ENCODE assay signal across 7 mouse cellular contexts in the genomic region with DNA sequence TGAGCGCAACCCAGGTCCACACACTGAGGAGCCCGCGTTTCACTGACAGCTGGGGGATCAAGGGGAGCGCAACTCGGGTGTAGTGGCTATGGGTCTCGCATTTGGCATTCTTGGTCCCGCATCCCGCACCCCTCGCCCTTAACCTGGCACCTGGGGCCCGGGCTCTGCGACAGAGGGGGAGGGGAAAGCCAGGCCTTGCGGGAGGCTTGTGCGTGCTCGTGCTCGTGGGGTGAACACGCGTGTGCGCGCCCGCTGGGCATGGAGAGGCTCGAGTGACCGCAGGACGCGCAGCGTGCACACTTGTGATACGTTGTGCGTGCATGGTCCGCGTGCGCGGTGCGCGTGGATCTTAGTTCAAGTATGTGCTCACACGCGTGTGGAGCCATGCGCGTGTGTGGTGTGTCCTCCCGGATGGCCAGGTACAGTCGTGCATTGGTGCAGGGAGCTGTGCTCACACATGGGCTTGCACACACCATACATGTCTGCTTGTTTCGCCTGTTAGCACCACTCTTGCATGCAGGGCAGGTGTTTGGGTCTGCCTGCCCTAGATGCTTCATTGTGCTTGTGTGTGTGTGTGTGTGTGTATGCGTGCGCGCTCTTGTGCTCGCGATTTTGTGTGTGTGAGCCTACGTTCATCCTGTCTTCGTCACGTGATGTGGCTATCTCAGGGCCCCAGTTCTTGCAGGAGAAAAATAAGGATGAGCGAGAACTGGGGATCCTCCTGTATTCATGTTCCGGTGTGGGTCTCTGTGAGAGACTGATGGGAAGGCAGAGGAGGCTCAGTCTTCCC. TPM values are rescaled to one million over a fixed set of nuclear protein-coding genes. Genes with fewer than 3 reads are reported as not detected.
DNase-seq lines count a peak whose midpoint lies in the region; ATAC-seq and TF ChIP-seq lines count a peak whose summit lies in the region.

No protein-coding gene starts in this region.

- peak overlapping the region in 1 of 2 experiments; percentile 62; a peak in 1 of 4 replicates for H3K27ac ChIP-seq in heart, embryonic 14.5 days (replicated peaks in 1 of 2; ENCODE audit: control insufficient read depth in 1 of 2, insufficient read depth in 1 of 2, low read depth in 2 of 2, low read length in 2 of 2)
- H3K27ac ChIP-seq in liver, postnatal 0 days (ENCODE audit: low read depth) = peak overlapping the region; percentile 66

- H3K4me3 ChIP-seq in G1E (ENCODE audit: low read depth, low read length) = peak overlapping the region; percentile 86
- H3K4me3 ChIP-seq in heart, embryonic 14.5 days (ENCODE audit: control insufficient read depth in 1 of 2, insufficient read depth in 1 of 2, low read depth in 1 of 2, low read length in 2 of 2) = peak overlapping the region; percentile 57 to 74
- H3K4me3 ChIP-seq in liver, postnatal 0 days (ENCODE audit: low read depth, low read length) = peak overlapping the region; percentile 73

- H3K9ac ChIP-seq in heart, embryonic 14.5 days (ENCODE audit: low read length) = peak overlapping the region; percentile 86
- H3K9ac ChIP-seq in liver, postnatal 0 days (replicated peaks) = peak overlapping the region; percentile 77

- no peaks in the 10 kb centered on the region for H3K9me3 ChIP-seq in G1E (replicated peaks)
- H3K9me3 ChIP-seq in heart, embryonic 14.5 days (ENCODE audit: control insufficient read depth, low read length) = no peaks in the 10 kb centered on the region
- H3K9me3 ChIP-seq in liver, postnatal 0 days (ENCODE audit: low read length) = no peaks in the 10 kb centered on the region

- WGBS in heart, embryonic 14.5 days = 13% methylated on average over 50 of the region's 50 CpGs
- 12% methylated on average over 50 of the region's 50 CpGs for WGBS in liver, postnatal 0 days (ENCODE audit: insufficient replicate concordance)

- TF ChIP-seq EP300 in liver, postnatal 0 days (IDR thresholded peaks at IDR 0.05; ENCODE audit: low read depth) = no peak

- H3K36me3 ChIP-seq in G1E (replicated peaks) = peaks cover 51% of the 10 kb centered on the region
- peaks cover 29% of the 10 kb centered on the region for H3K36me3 ChIP-seq in heart, embryonic 14.5 days (ENCODE audit: control insufficient read depth, insufficient read depth, low read length)
- H3K36me3 ChIP-seq in liver, postnatal 0 days (replicated peaks; ENCODE audit: insufficient read depth, low read length) = peaks cover 11% of the 10 kb centered on the region

- peaks cover 75% of the 10 kb centered on the region for H3K4me1 ChIP-seq in G1E (ENCODE audit: insufficient read depth, low read depth, low read length)
- H3K4me1 ChIP-seq in heart, embryonic 14.5 days (ENCODE audit: control insufficient read depth in 2 of 2, insufficient read depth in 2 of 2, low read length in 2 of 2) = peaks cover 17 to 40% of the 10 kb centered on the region in 2 experiments
- H3K4me1 ChIP-seq in liver, postnatal 0 days (ENCODE audit: insufficient read depth) = peaks cover 35% of the 10 kb centered on the region

- peak; percentile 70 for DNase-seq in CD4-positive helper T cell, adult 2 months (ENCODE audit: low read depth, low spot score)
- no peak for DNase-seq in G1E (ENCODE audit: low spot score)
- peak; percentile 89 to 92 for DNase-seq in cerebellum, postnatal 14 days
- DNase-seq in kidney, postnatal 4 days = peak; percentile 75 to 83
- DNase-seq in liver, postnatal 0 days = peak; percentile 68
- DNase-seq in right cerebral cortex, adult 2 months (ENCODE audit: low spot score in 2 of 2) = peak; percentile 75 to 83

- no peak for TF ChIP-seq CTCF in G1E (IDR thresholded peaks at IDR 0.05; ENCODE audit: low read depth, low read length)
- no peak for TF ChIP-seq CTCF in liver, postnatal 0 days (IDR thresholded peaks at IDR 0.05; ENCODE audit: low read depth)

- no peak for ATAC-seq in G1E (ENCODE audit: extremely low read depth, insufficient number of reproducible peaks, low FRiP score, poor library complexity, severe bottlenecking)
- ATAC-seq in heart, embryonic 14.5 days (ENCODE audit: insufficient number of reproducible peaks, insufficient read depth, low FRiP score, low read depth) = 0 out of 2 replicates have a peak, but pooled peaks have one; percentile 9
- ATAC-seq in liver, postnatal 0 days = peak; percentile 42

- peak overlapping the region; percentile 97 for H3K4me2 ChIP-seq in heart, embryonic 14.5 days (ENCODE audit: low read length)
- peak overlapping the region; percentile 94 for H3K4me2 ChIP-seq in liver, postnatal 0 days (ENCODE audit: low read depth, low read length)

- H3K27me3 ChIP-seq in G1E (ENCODE audit: insufficient read depth, low read length) = peaks cover 4% of the 10 kb centered on the region
- peaks cover 5% of the 10 kb centered on the region for H3K27me3 ChIP-seq in heart, embryonic 14.5 days (ENCODE audit: control insufficient read depth, insufficient read depth, low read length)
- H3K27me3 ChIP-seq in liver, postnatal 0 days (ENCODE audit: insufficient read depth, low read length) = no peaks in the 10 kb centered on the region

RNA-seq across cellular contexts. Expression of gene Rab3a, which starts 0.6 kb away (rescaled TPM):
- 11.2 and 11.4 TPM in 2 replicates for total RNA-seq in G1E (2014; fragmentation: Nextera tagmentation)
- 4.6 and 7.0 TPM in 2 replicates for total RNA-seq in G1E (2017)
- 10.8 and 15.4 TPM in 2 replicates for polyA plus RNA-seq in G1E (2012)
- polyA plus RNA-seq in heart, embryonic 14.5 days (2014; fragmentation: Nextera tagmentation; extraction: Ambion mirVana) = 24.1 and 25.7 TPM in 2 replicates
- 3.2 and 3.3 TPM in 2 replicates for polyA plus RNA-seq in liver, postnatal 0 days (2015; fragmentation: Nextera tagmentation; extraction: Ambion mirVana)

RNA-seq across cellular contexts. Expression of gene Mpv17l2, which starts 5.7 kb away (rescaled TPM):
- total RNA-seq in G1E (2014; fragmentation: Nextera tagmentation) = 63.1 and 67.1 TPM in 2 replicates
- 13.5 and 13.9 TPM in 2 replicates for total RNA-seq in G1E (2017)
- polyA plus RNA-seq in G1E (2012) = 89.1 and 101 TPM in 2 replicates
- 44.0 and 47.4 TPM in 2 replicates for polyA plus RNA-seq in heart, embryonic 14.5 days (2014; fragmentation: Nextera tagmentation; extraction: Ambion mirVana)
- 36.3 and 39.9 TPM in 2 replicates for polyA plus RNA-seq in liver, postnatal 0 days (2015; fragmentation: Nextera tagmentation; extraction: Ambion mirVana)

RNA-seq across cellular contexts. Expression of gene Pik3r2, which starts 21.4 kb away (rescaled TPM):
- total RNA-seq in G1E (2014; fragmentation: Nextera tagmentation) (7.1 and 16.3 TPM in 2 replicates), G1E (2017) (11.8 and 13.3 TPM in 2 replicates)
- polyA plus RNA-seq in G1E (2012) = 55.0 and 68.8 TPM in 2 replicates
- polyA plus RNA-seq in heart, embryonic 14.5 days (2014; fragmentation: Nextera tagmentation; extraction: Ambion mirVana) = 23.1 and 26.7 TPM in 2 replicates
- polyA plus RNA-seq in liver, postnatal 0 days (2015; fragmentation: Nextera tagmentation; extraction: Ambion mirVana) = 8.9 and 9.0 TPM in 2 replicates

RNA-seq across cellular contexts. Expression of gene Pde4c, which starts 31.5 kb away (rescaled TPM):
- 0.83 TPM in 1 of 2 replicates, not detected in the other for total RNA-seq in G1E (2014; fragmentation: Nextera tagmentation)
- 0.22 TPM in 1 of 2 replicates, not detected in the other for total RNA-seq in G1E (2017)
- 0.41 and 0.95 TPM in 2 replicates for polyA plus RNA-seq in G1E (2012)
- polyA plus RNA-seq in heart, embryonic 14.5 days (2014; fragmentation: Nextera tagmentation; extraction: Ambion mirVana) = 0.08 and 0.23 TPM in 2 replicates
- polyA plus RNA-seq in liver, postnatal 0 days (2015; fragmentation: Nextera tagmentation; extraction: Ambion mirVana) = 1.6 and 1.8 TPM in 2 replicates

RNA-seq across cellular contexts. Expression of gene Gm3336, which starts 36.7 kb away (rescaled TPM):
- 1.6 and 3.7 TPM in 2 replicates for total RNA-seq in G1E (2014; fragmentation: Nextera tagmentation)
- total RNA-seq in G1E (2017) = 0.93 and 2.8 TPM in 2 replicates
- 0.66 and 0.68 TPM in 2 replicates for polyA plus RNA-seq in G1E (2012)
- polyA plus RNA-seq in heart, embryonic 14.5 days (2014; fragmentation: Nextera tagmentation; extraction: Ambion mirVana) = not detected in 2 replicates
- polyA plus RNA-seq in liver, postnatal 0 days (2015; fragmentation: Nextera tagmentation; extraction: Ambion mirVana) = 0.22 and 0.25 TPM in 2 replicates
